Mouse (Mus musculus): ENCODE measurements around the gene Ccm2. TPM values are rescaled to one million over a fixed set of nuclear protein-coding genes. Genes with fewer than 3 reads are reported as not detected.

The Ccm2 gene
- polyA plus RNA-seq, 1 experiment from 2014 or later = 81.6 TPM

GRCm38 (mm10) chr11:6599011-6599681 lies 52.5 kb downstream of the Ccm2 start:
- peaks cover 4% of the 10 kb centered on the region for H3K4me1 ChIP-seq (ENCODE audit: control insufficient read depth, insufficient read depth, low read length)
- H3K4me2 ChIP-seq (ENCODE audit: low read depth, low read length) = no peak overlapping the region; the same call in 1 of the 2 replicates
- H3K9me3 ChIP-seq (replicated peaks; ENCODE audit: control insufficient read depth, low read length) = no peaks in the 10 kb centered on the region
- H3K36me3 ChIP-seq (replicated peaks; ENCODE audit: control insufficient read depth, insufficient read depth, low read depth, low read length) = peaks cover 9% of the 10 kb centered on the region
- H3K9ac ChIP-seq (replicated peaks; ENCODE audit: low read length) = peak overlapping the region; percentile 37; the same call in 1 of the 2 replicates
- no peak overlapping the region; the same call in 1 of the 2 replicates for H3K27ac ChIP-seq (replicated peaks; ENCODE audit: low read depth, low read length)
- peak; percentile 8 for DNase-seq (ENCODE audit: low spot score)
- 13% methylated on average over 27 of the region's 27 CpGs for WGBS
- H3K4me3 ChIP-seq (ENCODE audit: low read depth, low read length) = no peak overlapping the region
- ATAC-seq (replicated peaks; ENCODE audit: insufficient number of reproducible peaks, low FRiP score, low TSS enrichment, low read depth) = peak; percentile 41; the same call in 1 of the 2 replicates
- peaks cover 3% of the 10 kb centered on the region for H3K27me3 ChIP-seq (ENCODE audit: control insufficient read depth, insufficient read depth, low read length)

DNA sequence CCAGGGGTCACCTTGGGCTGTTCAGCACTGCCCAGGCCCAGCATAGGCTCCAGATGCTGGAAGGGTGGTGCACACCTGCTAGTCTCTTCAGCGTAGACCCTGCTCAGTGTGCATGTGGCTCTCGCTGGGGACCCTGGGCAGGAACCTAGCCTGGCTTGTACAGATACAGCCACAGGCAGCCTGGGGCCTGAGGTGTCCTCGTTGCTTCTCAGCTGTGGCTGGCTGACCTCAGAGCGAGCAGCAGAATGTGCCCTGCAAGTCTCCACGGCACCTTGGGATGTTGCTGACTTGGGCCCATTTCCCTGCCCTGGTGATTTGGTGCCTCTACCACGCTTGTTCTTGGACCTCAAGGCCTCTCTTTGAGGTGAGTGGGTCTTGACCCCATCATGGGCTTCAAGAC lies 53.1 kb downstream of the Ccm2 start:
- Histone ChIP-seq H3K27ac (replicated peaks; ENCODE audit: low read depth, low read length) (no peak overlapping the region; the same call in 1 of the 2 replicates), H3K4me3 (ENCODE audit: low read depth, low read length) (no peak overlapping the region), H3K4me2 (ENCODE audit: low read depth, low read length) (no peak overlapping the region), H3K9me3 (replicated peaks; ENCODE audit: control insufficient read depth, low read length) (no peaks in the 10 kb centered on the region), H3K36me3 (replicated peaks; ENCODE audit: control insufficient read depth, insufficient read depth, low read depth, low read length) (peaks cover 5% of the 10 kb centered on the region), H3K9ac (replicated peaks; ENCODE audit: low read length) (no peak overlapping the region), H3K4me1 (ENCODE audit: control insufficient read depth, insufficient read depth, low read length) (peaks cover 4% of the 10 kb centered on the region), H3K27me3 (ENCODE audit: control insufficient read depth, insufficient read depth, low read length) (peaks cover 4% of the 10 kb centered on the region)
- WGBS = 80% methylated on average over 6 of the region's 6 CpGs
- no peak for ATAC-seq (replicated peaks; ENCODE audit: insufficient number of reproducible peaks, low FRiP score, low TSS enrichment, low read depth)
- no peak for DNase-seq (ENCODE audit: low spot score)

- Histone ChIP-seq H3K27me3 (ENCODE audit: control insufficient read depth, insufficient read depth, low read length) (peaks cover 10% of the 10 kb centered on the region), H3K4me1 (ENCODE audit: control insufficient read depth, insufficient read depth, low read length) (peaks cover 4% of the 10 kb centered on the region), H3K4me3 (ENCODE audit: low read depth, low read length) (no peak overlapping the region), H3K27ac (replicated peaks; ENCODE audit: low read depth, low read length) (no peak overlapping the region), H3K9me3 (replicated peaks; ENCODE audit: control insufficient read depth, low read length) (no peaks in the 10 kb centered on the region), H3K4me2 (ENCODE audit: low read depth, low read length) (no peak overlapping the region), H3K9ac (replicated peaks; ENCODE audit: low read length) (no peak overlapping the region), H3K36me3 (replicated peaks; ENCODE audit: control insufficient read depth, insufficient read depth, low read depth, low read length) (peaks cover 5% of the 10 kb centered on the region)
- DNase-seq (ENCODE audit: low spot score) = no peak
- ATAC-seq (replicated peaks; ENCODE audit: insufficient number of reproducible peaks, low FRiP score, low TSS enrichment, low read depth) = no peak
- WGBS = 87% methylated on average over 8 of the region's 8 CpGs
Measured at GRCm38 (mm10) chr11:6600284-6600944, 53.7 kb downstream of the Ccm2 start.

DNA sequence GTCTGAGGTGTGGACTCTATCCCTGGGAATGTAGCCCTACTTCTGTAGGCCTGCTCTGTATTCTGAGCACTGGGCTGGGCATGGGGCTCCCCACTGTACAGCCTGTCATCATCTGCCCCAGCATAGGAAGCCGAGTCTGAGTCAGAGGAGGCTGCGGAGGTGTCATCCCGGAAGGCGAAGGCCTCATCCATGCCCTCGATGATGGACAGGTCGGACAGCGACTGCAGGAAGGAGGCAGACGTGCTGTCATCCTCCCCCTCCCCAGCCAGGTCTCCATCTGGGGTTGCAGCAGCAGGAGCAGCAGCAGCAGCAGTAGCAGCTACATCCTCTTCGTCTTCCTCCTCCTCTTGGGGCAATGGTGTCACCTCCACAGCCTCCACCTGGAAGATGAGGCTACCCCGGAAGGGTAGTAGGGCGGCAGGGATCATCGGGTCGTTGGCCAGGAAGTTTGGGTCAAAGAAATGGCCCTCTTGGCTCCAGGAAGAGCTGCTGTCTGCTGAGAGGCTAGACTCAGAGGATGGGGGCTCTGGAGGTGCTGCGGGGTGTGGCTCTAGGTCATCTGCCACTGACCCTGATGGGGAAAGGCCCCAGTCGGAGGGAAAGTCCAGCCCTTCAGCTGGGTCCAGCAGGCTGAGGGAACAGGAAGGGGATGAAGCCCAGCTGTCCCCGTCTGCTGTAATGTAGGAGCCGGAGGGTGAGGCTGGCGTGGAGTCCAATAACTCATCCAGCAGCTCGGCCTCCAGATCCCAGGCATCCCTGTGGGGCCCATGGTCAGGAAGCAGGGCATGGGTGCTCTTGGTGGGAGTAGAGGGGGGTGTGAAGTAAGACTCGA lies 55.2 kb downstream of the Ccm2 start:
- peaks cover 13% of the 10 kb centered on the region for H3K27me3 ChIP-seq (ENCODE audit: control insufficient read depth, insufficient read depth, low read length)
- H3K9me3 ChIP-seq (replicated peaks; ENCODE audit: control insufficient read depth, low read length) = no peaks in the 10 kb centered on the region
- no peak overlapping the region for H3K9ac ChIP-seq (replicated peaks; ENCODE audit: low read length)
- H3K27ac ChIP-seq (replicated peaks; ENCODE audit: low read depth, low read length) = no peak overlapping the region
- no peak overlapping the region for H3K4me2 ChIP-seq (ENCODE audit: low read depth, low read length)
- peaks cover 4% of the 10 kb centered on the region for H3K4me1 ChIP-seq (ENCODE audit: control insufficient read depth, insufficient read depth, low read length)
- H3K4me3 ChIP-seq (ENCODE audit: low read depth, low read length) = no peak overlapping the region
- ATAC-seq (replicated peaks; ENCODE audit: insufficient number of reproducible peaks, low FRiP score, low TSS enrichment, low read depth) (no peak), DNase-seq (ENCODE audit: low spot score) (no peak)
- peaks cover 3% of the 10 kb centered on the region for H3K36me3 ChIP-seq (replicated peaks; ENCODE audit: control insufficient read depth, insufficient read depth, low read depth, low read length)
- WGBS = 75% methylated on average over 20 of the region's 20 CpGs

DNA sequence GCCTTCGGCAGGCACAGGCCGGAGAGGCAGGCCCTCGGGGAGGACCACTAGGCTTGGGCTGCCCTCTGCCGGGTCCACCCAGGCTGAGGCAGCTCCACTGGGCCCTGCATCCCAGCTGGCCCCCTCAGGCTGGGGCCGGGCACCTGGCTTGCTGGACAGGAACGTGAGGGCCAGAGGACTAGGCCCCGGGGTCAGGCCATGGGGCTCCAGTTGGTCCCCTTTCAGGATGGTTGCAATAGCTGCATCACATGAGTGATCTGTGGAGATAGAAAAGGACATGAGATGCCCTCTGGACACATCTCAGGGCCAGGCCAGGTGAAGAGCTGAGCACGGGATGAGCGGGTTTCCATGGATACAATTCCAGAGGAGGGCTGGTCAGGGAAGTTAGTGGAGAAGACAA lies 56.0 kb downstream of the Ccm2 start:
- H3K9ac ChIP-seq (replicated peaks; ENCODE audit: low read length) = no peak overlapping the region
- no peak overlapping the region for H3K4me3 ChIP-seq (ENCODE audit: low read depth, low read length)
- no peak overlapping the region for H3K27ac ChIP-seq (replicated peaks; ENCODE audit: low read depth, low read length)
- WGBS = 75% methylated on average over 9 of the region's 9 CpGs
- H3K36me3 ChIP-seq (replicated peaks; ENCODE audit: control insufficient read depth, insufficient read depth, low read depth, low read length) = no peaks in the 10 kb centered on the region
- peaks cover 4% of the 10 kb centered on the region for H3K4me1 ChIP-seq (ENCODE audit: control insufficient read depth, insufficient read depth, low read length)
- H3K4me2 ChIP-seq (ENCODE audit: low read depth, low read length) = no peak overlapping the region
- H3K27me3 ChIP-seq (ENCODE audit: control insufficient read depth, insufficient read depth, low read length) = peaks cover 13% of the 10 kb centered on the region
- no peaks in the 10 kb centered on the region for H3K9me3 ChIP-seq (replicated peaks; ENCODE audit: control insufficient read depth, low read length)
- DNase-seq (ENCODE audit: low spot score) (no peak), ATAC-seq (replicated peaks; ENCODE audit: insufficient number of reproducible peaks, low FRiP score, low TSS enrichment, low read depth) (no peak)

DNA sequence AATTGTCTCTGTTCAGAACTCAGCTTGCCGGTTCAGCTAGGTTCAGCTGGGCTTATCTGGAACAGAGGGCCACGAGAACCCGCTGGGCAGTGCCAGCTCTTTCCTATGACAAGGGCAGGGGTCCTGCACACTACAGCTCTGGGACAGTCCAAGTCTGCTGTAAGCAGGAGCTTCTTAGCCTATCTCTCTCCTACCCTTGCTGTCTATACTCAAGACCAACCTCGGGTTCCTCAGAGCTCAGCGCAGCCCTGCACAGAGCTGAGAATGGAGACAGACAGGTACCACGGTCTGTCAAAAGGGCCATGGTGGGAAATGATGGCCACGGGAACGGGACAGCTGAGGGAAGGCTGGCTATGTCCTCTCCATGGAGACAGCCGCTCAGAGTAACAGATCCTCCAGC lies 56.5 kb downstream of the Ccm2 start:
- Histone ChIP-seq H3K4me2 (ENCODE audit: low read depth, low read length) (no peak overlapping the region), H3K27ac (replicated peaks; ENCODE audit: low read depth, low read length) (no peak overlapping the region), H3K9me3 (replicated peaks; ENCODE audit: control insufficient read depth, low read length) (no peaks in the 10 kb centered on the region), H3K4me3 (ENCODE audit: low read depth, low read length) (no peak overlapping the region), H3K27me3 (ENCODE audit: control insufficient read depth, insufficient read depth, low read length) (peaks cover 13% of the 10 kb centered on the region), H3K4me1 (ENCODE audit: control insufficient read depth, insufficient read depth, low read length) (peaks cover 4% of the 10 kb centered on the region), H3K36me3 (replicated peaks; ENCODE audit: control insufficient read depth, insufficient read depth, low read depth, low read length) (no peaks in the 10 kb centered on the region), H3K9ac (replicated peaks; ENCODE audit: low read length) (no peak overlapping the region)
- 84% methylated on average over 9 of the region's 9 CpGs for WGBS
- DNase-seq (ENCODE audit: low spot score) = no peak
- no peak for ATAC-seq (replicated peaks; ENCODE audit: insufficient number of reproducible peaks, low FRiP score, low TSS enrichment, low read depth)

GRCm38 (mm10) chr11:6603887-6604603 lies 57.4 kb downstream of the Ccm2 start:
- DNase-seq (ENCODE audit: low spot score) (peak; percentile 42), ATAC-seq (replicated peaks; ENCODE audit: insufficient number of reproducible peaks, low FRiP score, low TSS enrichment, low read depth) (peak; percentile 11; the same call in 1 of the 2 replicates)
- Histone ChIP-seq H3K4me2 (ENCODE audit: low read depth, low read length) (no peak overlapping the region; the same call in 1 of the 2 replicates), H3K27ac (replicated peaks; ENCODE audit: low read depth, low read length) (no peak overlapping the region), H3K36me3 (replicated peaks; ENCODE audit: control insufficient read depth, insufficient read depth, low read depth, low read length) (no peaks in the 10 kb centered on the region), H3K4me1 (ENCODE audit: control insufficient read depth, insufficient read depth, low read length) (peaks cover 1% of the 10 kb centered on the region), H3K9me3 (replicated peaks; ENCODE audit: control insufficient read depth, low read length) (no peaks in the 10 kb centered on the region), H3K9ac (replicated peaks; ENCODE audit: low read length) (no peak overlapping the region; the same call in none of the 2 replicates), H3K4me3 (ENCODE audit: low read depth, low read length) (no peak overlapping the region), H3K27me3 (ENCODE audit: control insufficient read depth, insufficient read depth, low read length) (peaks cover 13% of the 10 kb centered on the region)
- WGBS = 25% methylated on average over 12 of the region's 12 CpGs

Data from embryonic facial prominence, embryonic 11.5 days (tissue).